Mouse (Mus musculus) liver, adult 10 weeks (tissue): ENCODE results near the gene Gm49359. TPM values are rescaled to one million over a fixed set of nuclear protein-coding genes. Genes with fewer than 3 reads are reported as not detected.

Experiments used
- polyA plus RNA-seq: library from polyadenylated mRNA; stranded (reverse); fragments of 350-450 nt; fragmentation: Illumina TruSeq; extraction: RNeasy Lipid Tissue Mini Kit (QIAGEN cat#74804); gene quantifications from one replicate; pipeline ENCODE4 v1.2.3, GENCODE M21; 2014; ENCODE audit warnings: low read depth, low replicate concordance

The Gm49359 gene
- polyA plus RNA-seq, result 9.8 TPM

GRCm38 (mm10) chr13:62466424-62467334 lies at the start of gene Gm49359:
Gm49359 (minus strand) TSS chr13:62466832.

Other genes starting within 250 kb of the Gm49359 start
- 0.85 TPM for gene Gm3604, start 83.7 kb downstream of the Gm49359 start, polyA plus RNA-seq
- 7.9 TPM for gene Zfp935, start 91.7 kb upstream of the Gm49359 start, polyA plus RNA-seq
- 2.1 TPM for gene Zfp934, start 104.4 kb upstream of the Gm49359 start, polyA plus RNA-seq
- 0.82 TPM for gene 6720489N17Rik, start 157.3 kb upstream of the Gm49359 start, polyA plus RNA-seq